Mouse (Mus musculus): ENCODE results near the gene Rcn3.
"Not testable (repeated sequence)": the region's sequence is repeated elsewhere in the genome, so short reads cannot be mapped to it uniquely, and the experiment has no call there.

Gene Rcn3

DNA sequence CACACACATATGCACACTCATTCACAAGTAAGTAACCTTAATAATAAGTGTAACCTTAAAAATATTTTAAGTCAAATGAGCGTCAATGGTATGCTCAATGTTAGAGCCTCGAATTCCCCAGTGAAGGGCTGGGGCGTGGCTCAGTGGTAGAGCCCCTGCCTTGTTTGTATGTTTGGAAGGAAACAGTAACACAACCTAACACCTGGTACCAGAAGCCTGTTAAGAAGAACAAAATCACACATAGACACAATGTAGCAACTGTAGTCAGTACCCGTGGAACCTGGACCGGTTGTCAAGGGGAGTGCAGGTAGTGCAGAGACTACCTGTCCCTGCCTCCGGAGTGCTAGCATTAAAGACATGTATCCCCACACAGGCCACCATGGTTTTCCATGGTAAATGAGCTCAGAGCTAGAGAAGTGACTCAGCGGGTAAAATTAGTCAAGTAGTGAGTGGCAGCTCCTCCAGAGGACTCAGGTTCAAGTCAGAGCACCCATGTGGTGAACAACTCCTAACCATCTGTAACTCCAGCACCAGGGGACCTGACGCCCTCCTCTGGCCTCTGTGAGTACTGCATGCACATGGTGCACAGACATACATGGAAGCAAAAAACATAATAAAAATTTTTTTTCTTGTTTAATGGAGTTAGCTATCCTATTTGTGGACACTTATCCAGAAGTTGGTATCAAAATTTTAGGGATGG is 6.7 kb upstream of the Rcn3 start:
- no peak for DNase-seq (ENCODE audit: low spot score)

DNA sequence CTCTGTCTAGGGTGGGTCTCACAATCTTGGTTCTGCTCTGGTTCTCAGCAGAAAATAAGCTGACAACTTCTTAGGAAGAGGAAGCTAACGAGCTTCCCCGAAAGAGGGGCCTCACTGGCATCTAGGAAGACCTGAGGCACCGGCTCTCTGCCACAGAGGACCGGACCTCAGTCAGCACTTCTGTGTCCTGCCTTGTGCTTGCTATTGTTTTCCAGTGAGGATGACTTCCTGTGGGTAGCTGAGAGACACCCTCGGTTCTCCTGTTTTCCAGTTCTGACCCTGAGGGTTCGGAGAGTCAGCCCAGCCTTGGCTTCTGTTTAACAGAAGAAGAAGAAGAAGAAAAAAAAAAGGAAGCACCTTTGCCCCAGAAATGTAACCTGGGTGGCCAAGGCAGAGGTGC is 5.5 kb upstream of the Rcn3 start:
- no peak for DNase-seq (ENCODE audit: low spot score)

DNA sequence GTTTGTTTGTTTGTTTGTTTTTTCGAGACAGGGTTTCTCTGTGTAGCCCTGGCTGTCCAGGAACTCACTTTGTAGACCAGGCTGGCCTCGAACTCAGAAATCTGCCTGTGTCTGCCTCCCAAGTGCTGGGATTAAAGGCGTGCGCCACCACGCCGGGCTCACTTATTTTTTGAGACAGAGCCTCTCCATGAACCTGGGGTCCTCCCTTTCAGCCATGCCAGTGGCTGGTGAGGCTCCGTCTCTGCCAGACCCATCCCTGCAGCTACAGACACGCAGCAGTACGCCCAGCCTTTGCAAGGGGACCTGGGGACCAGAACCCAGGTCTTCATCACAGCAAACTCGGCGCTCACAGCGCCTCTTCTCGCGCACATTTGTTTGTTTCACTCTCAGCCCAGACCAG is 3.9 kb upstream of the Rcn3 start:
- DNase-seq (ENCODE audit: low spot score): not testable (repeated sequence)

DNA sequence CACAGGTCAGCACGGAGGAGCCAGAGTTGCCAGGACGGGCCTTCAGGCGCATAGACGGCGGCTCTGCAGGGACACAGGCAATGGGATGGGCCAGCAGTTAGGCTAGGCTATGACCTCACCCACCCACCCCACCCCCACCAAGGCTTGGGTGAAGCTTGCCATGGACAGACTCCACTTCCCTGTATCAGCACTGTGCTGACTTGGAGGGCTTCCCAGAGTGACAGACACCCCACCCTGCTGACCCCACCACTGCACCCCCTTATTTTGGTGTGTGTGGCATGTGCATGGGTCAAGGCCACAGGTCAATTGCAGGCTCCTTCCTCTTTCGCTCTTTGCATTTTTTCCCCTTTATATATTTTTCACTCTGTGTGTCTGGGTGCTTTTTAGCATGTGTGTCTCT is 3.3 kb upstream of the Rcn3 start:
- no peak for DNase-seq (ENCODE audit: low spot score)

GRCm38 (mm10) chr7:45094121-45094520 is 2.1 kb upstream of the Rcn3 start:
- no peak for DNase-seq (ENCODE audit: low spot score)

- DNase-seq (ENCODE audit: low spot score): no peak
Observed at GRCm38 (mm10) chr7:45093516-45093905, 1.5 kb upstream of the Rcn3 start.

- no peak for DNase-seq (ENCODE audit: low spot score)
Observed at GRCm38 (mm10) chr7:45092828-45093515, 951 bp upstream of the Rcn3 start.

DNA sequence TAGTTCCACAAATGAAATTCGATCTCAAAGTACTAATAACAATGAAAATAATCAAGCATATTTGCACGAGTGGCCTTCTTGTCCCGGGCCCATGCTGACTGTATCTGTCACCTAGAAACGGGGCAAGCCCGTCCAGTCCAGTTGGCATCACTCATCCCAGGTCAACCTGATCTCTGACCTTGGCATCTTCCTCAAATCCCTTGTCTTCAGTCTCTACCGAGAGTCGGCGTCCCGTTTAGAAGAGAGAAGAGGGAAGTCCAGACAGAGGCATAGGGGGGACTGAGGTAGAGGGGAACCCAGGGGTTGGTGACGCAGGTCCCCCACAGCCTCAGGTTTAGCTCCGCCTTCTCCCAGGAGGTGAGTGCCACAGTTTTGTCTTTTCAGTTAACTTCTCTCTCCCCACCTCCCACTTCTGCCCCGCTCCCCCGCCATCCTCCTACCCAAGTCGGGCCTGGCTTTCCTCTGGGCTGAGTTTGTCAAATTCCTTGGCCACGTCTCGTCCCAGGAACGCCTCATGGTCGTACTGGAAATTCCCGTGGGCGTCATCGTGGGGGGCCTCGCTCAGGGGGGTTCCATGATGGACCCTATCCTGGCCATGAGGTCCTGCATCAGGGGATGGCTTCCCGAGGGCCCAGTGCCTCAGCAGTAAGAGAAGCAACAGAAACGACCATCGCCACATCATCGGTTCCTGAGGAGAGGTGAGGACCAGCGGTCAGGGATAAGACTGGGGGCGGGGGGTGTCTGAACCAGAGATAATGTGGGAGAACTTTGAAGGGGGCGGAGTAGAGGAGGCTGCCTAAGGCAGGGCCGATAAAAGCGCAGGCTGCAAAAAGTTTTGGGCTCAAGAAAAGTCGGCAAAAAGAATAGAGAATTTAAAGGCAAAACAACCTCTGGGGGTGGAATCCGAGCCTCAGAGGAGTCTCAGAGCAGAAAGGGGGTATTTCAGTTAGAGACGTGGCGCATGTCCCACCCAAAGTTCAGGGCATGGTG is 725 bp downstream of the Rcn3 start:
- no peak for DNase-seq (ENCODE audit: low spot score)

GRCm38 (mm10) chr7:45090251-45090977 is 1.6 kb downstream of the Rcn3 start:
- DNase-seq (ENCODE audit: low spot score): no peak

DNA sequence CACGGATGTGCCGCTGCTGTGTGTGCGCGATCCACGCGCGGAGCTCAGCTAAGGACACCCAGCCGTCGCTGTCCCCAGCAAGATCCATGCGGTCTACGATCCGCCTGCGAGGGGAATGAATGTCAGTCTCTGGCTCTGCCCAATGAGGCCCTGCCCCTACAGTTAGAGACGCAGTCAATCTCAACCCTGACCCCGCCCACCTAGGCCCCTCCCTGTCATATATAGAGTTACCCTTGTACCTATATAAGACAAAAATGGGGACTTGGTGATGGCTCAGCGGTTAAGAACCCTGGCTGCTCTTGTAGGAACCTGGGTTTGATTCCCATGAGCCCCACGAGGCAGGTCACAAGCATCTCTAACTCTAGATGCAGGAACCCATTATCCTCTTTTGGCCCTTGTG is 3.4 kb downstream of the Rcn3 start:
- DNase-seq (ENCODE audit: low spot score): no peak

GRCm38 (mm10) chr7:45086084-45086483 is 5.9 kb downstream of the Rcn3 start:
- DNase-seq (ENCODE audit: low spot score): no peak

DNA sequence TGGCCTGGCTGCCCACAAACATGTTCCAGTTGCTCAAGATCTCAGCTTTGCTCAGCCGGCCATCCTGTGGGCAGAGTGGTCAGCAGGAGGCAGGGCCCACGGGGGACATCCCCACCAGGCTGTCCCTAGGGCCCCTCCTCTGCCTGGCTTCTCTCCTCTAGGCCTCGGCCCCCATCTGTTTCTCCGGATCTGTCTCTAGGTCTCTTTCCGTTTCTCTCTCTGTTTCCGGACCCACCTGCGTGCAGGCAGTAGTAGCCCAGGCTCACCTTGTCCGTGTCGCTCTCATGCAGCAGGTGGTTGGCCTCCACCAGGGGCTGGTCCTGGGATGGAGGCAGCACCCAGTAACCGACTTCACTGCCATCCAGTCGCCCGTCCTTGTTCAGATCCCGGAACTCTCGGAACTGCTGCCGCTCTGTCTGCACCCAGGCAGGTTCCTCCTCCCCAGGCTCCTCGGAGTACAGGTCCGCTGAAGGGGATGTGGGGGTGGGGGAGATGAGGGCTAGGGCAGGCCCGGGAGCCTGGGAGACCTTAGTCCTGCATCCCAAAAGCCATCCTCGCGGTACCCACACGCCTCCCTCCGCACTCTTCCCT is 8.6 kb downstream of the Rcn3 start:
- DNase-seq (ENCODE audit: low spot score): no peak

DNA sequence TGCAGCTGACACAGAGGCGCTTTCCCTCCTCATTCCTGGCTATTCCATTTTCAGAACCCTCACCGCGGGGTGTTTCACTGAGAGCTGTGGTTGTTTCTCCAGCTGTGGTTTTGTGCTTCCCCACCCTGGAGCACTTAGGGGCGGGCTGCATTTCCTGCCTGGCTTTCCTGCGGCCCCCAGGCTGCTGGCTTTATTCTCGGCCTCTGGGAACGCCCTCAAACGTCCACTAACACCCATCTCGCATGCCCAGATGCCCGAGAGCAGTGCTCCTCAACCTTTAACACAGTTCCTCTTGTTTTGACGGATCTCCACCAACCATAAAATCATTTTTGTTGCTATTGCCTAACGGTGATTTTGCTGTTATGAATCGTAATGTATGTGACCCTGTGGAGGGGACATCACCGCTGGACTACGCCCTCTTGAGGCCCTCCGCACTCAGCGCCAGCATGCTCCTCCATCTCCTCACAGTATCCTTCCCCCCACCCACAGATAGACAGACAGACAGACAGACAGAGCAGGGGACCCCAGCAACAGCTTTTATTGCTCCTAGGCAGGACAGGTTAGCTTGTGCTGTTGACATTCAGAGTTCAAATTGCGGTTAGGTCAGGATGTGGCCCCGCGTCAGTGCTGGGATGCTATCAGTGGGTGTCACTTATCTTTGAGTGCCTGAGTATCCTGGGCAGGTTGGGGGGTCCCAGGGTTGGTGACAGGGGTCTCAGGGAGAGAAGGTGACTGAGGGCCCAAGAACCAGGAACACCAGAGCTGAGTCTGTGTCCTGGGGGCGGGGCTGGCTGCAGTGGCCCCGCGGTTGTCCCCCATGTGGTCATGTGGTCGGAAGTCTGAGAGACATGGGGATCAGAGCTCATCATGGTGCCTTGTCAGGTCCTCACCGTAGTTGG is 9.4 kb downstream of the Rcn3 start:
- DNase-seq (ENCODE audit: low spot score): no peak

GRCm38 (mm10) chr7:45081016-45081415 is 11.0 kb downstream of the Rcn3 start:
- no peak for DNase-seq (ENCODE audit: low spot score)

DNA sequence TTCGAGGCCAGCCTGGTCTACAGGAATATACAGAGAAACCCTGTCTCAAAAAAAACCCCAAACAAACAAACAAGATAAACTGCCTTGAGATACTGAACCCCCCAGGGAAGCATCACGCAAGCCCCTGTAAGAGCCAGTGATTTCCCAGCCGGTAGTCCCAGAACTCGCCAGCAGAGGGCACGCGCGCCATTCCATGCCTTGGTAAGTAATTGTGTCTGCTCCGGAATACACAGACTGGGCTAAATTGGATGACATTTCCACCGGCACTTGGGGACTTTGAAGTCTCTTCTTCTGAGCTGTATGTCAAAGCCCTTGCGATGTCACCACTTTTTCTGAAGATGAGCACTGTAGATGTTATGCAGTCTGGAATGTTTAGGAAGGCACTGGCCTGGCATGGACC is 12.2 kb downstream of the Rcn3 start:
- DNase-seq (ENCODE audit: low spot score): peak; percentile 92

DNA sequence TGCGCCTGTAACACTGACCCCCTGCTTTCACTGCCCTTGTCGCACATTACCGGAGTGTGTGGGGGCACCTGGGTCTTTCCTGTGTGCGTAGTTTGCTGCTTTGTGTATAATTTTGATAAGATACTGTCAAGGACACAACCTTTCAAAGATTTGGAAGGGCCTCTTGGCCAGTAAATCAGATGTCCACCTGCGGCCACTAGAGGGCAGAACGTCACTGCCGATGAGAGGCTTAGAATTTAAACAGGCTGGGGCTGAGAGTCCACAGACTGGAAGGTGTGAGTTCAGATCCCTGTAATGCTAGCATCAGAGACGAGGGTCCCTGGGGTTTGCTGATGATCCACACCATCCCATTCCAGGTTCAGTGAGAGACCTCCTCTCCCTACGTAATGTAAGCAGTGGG is 13.5 kb downstream of the Rcn3 start:
- DNase-seq (ENCODE audit: low spot score): peak; percentile 52

DNA sequence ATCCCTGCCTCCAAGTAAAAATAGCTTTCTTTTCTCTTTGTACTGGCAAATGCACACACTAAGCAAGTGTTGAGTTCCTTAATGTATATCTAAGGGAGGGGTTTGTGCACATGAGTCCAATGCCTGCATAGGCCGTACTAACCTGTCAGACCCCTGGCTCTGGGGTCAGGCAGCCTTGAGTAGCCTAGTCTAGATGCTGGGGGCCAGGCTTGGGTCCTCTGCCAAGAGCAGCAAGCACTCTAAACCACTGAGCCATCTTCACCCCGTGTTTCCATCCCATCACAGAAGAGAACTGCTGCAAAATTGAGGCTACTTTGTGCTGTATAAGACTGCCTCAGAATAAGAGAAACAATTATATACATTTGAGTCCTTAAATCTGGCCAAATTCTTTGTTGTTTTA is 14.2 kb downstream of the Rcn3 start:
- DNase-seq (ENCODE audit: low spot score): no peak

GRCm38 (mm10) chr7:45077322-45077721 is 14.7 kb downstream of the Rcn3 start:
- DNase-seq (ENCODE audit: low spot score): no peak

GRCm38 (mm10) chr7:45076501-45076900 is 15.5 kb downstream of the Rcn3 start:
- DNase-seq (ENCODE audit: low spot score): no peak

DNA sequence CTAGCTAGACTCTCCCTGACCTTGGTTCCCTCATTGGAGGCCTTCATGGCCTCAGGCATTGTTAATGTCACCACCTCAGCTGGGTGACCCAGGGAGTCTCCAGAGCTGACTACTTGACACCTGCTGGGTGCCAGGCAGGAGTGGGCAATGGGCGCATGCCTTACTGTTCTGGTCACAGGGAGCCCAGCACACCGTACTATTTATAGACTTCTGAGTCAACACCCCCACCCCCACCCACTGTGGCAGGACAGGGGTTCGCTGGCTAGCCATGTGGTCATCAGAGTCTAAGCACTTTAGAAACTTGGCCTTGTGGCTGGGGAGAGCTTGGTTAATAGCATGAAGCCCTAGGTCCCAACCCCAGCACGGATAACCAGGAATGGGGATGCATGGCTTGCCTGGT is 16.6 kb downstream of the Rcn3 start:
- no peak for DNase-seq (ENCODE audit: low spot score)

- no peak for DNase-seq (ENCODE audit: low spot score)
Observed at GRCm38 (mm10) chr7:45073949-45074348, 18.1 kb downstream of the Rcn3 start.

Data from ovary, postnatal 10 days (tissue).